Mouse (Mus musculus) common myeloid progenitor, adult 5-6 weeks (primary cell): ENCODE results near the gene B3gnt2. TPM values are rescaled to one million over a fixed set of nuclear protein-coding genes. Genes with fewer than 3 reads are reported as not detected.
"Not testable (repeated sequence)": the region's sequence is repeated elsewhere in the genome, so short reads cannot be mapped to it uniquely, and the experiment has no call there.

Source experiments
- ATAC-seq: replicated peaks from 2 replicates; pipeline ENCODE4 v1.8.0; 2016; ENCODE audit warnings: low read depth, mild to moderate bottlenecking, moderate TSS enrichment, inconsistent platforms; ENCODE audit not compliant: poor library complexity, severe bottlenecking
- total RNA-seq: library from RNA; stranded (forward); fragments of 200-1000, 187-1606 nt; gene quantifications from 2 replicates; pipeline ENCODE4 v1.2.3, GENCODE M21; 2017

B3gnt2 gene
- total RNA-seq, 1 experiment from 2014 or later = 3.8 TPM

- no peak for ATAC-seq
Observed at GRCm38 (mm10) chr11:22741998-22742626, 118.6 kb downstream of the B3gnt2 start.

GRCm38 (mm10) chr11:22741436-22741835 lies 119.3 kb downstream of the B3gnt2 start:
- ATAC-seq = no peak

- ATAC-seq = no peak
Observed at GRCm38 (mm10) chr11:22739497-22740288, 121.1 kb downstream of the B3gnt2 start.

- ATAC-seq = no peak
Observed at GRCm38 (mm10) chr11:22736521-22737225, 124.1 kb downstream of the B3gnt2 start.

GRCm38 (mm10) chr11:22735128-22735527 lies 125.6 kb downstream of the B3gnt2 start:
- not testable (repeated sequence) for ATAC-seq

GRCm38 (mm10) chr11:22733936-22734335 lies 126.8 kb downstream of the B3gnt2 start:
- no peak for ATAC-seq

GRCm38 (mm10) chr11:22732907-22733306 lies 127.9 kb downstream of the B3gnt2 start:
- no peak for ATAC-seq

- no peak for ATAC-seq
Observed at GRCm38 (mm10) chr11:22723096-22723495, 137.7 kb downstream of the B3gnt2 start.

GRCm38 (mm10) chr11:22720096-22720495 lies 140.7 kb downstream of the B3gnt2 start:
- no peak for ATAC-seq

- ATAC-seq = no peak
Observed at GRCm38 (mm10) chr11:22719570-22719969, 141.2 kb downstream of the B3gnt2 start.

- ATAC-seq = no peak
Observed at GRCm38 (mm10) chr11:22718036-22718435, 142.7 kb downstream of the B3gnt2 start.

GRCm38 (mm10) chr11:22711327-22711726 lies 149.4 kb downstream of the B3gnt2 start:
- no peak for ATAC-seq

- ATAC-seq = peak; percentile 99
Observed at GRCm38 (mm10) chr11:22710596-22710995, 150.2 kb downstream of the B3gnt2 start.

Other genes starting within 250 kb of the B3gnt2 start
- 9.4 and 9.9 TPM in 2 replicates for gene Zrsr1, start 111.0 kb upstream of the B3gnt2 start, total RNA-seq
- gene Gm28048, start 121.1 kb upstream of the B3gnt2 start, total RNA-seq = 70.8 and 81.6 TPM in 2 replicates
- gene Commd1, start 121.4 kb upstream of the B3gnt2 start, total RNA-seq = 52.9 and 62.5 TPM in 2 replicates
- 274 and 331 TPM in 2 replicates for gene Cct4, start 129.6 kb upstream of the B3gnt2 start, total RNA-seq
- gene Fam161a, start 146.6 kb upstream of the B3gnt2 start, total RNA-seq = 1.5 and 4.6 TPM in 2 replicates